Mouse (Mus musculus) hindbrain, embryonic 12.5 days (tissue): ENCODE measurements around the gene Npcd. TPM values are rescaled to one million over a fixed set of nuclear protein-coding genes. Genes with fewer than 3 reads are reported as not detected.

ENCODE experiments used
- ATAC-seq: fragments of 200-750 bp; cut with Nextera tagmentation; 2 replicates; pipeline ENCODE4 v1.8.0; 2017; ENCODE audit warnings: moderate TSS enrichment; ENCODE audit not compliant: low FRiP score
- H3K27ac ChIP-seq: fragments of 300-500 bp; sonication (generic); 2 replicates; pipeline ENCODE4 v1.5.1; 2016; ENCODE audit warnings: mild to moderate bottlenecking
- H3K27me3 ChIP-seq: fragments of 300-500 bp; sonication (generic); 2 replicates; pipeline ENCODE4 v1.6.1; 2016; ENCODE audit warnings: mild to moderate bottlenecking
- H3K36me3 ChIP-seq: fragments of 300-500 bp; sonication (generic); 2 replicates; pipeline ENCODE4 v1.6.1; 2016; ENCODE audit warnings: mild to moderate bottlenecking
- H3K4me1 ChIP-seq: fragments of 300-500 bp; sonication (generic); 2 replicates; pipeline ENCODE4 v1.6.1; 2016
- H3K4me2 ChIP-seq: fragments of 300-500 bp; sonication (generic); replicated peaks from 2 replicates; pipeline ENCODE4 v1.6.1; 2016; ENCODE audit warnings: mild to moderate bottlenecking
- H3K4me3 ChIP-seq: fragments of 300-500 bp; sonication (generic); 2 replicates; pipeline ENCODE4 v1.5.1; 2016; ENCODE audit warnings: mild to moderate bottlenecking
- H3K9ac ChIP-seq: fragments of 300-500 bp; sonication (generic); 2 replicates; pipeline ENCODE4 v1.6.1; 2016; ENCODE audit warnings: mild to moderate bottlenecking, moderate library complexity
- H3K9me3 ChIP-seq: fragments of 300-500 bp; sonication (generic); replicated peaks from 2 replicates; pipeline ENCODE4 v1.6.1; 2016; ENCODE audit warnings: mild to moderate bottlenecking
- WGBS: fragments of 180-500 bp; shearing (Covaris S2); methylation state at CpG from one replicate; pipeline ENCODE4 v1.1.7; 2016; 5-methylcytosine and 5-hydroxymethylcytosine counted together
- polyA plus RNA-seq: library from polyadenylated mRNA; unstranded; fragments of >200 nt; fragmentation: Nextera tagmentation; extraction: Ambion mirVana; gene quantifications from 2 replicates; pipeline ENCODE4 v1.2.1, GENCODE M21; 2016

Gene Npcd
- polyA plus RNA-seq, 1 experiment from 2014 or later: 0.61 TPM

GRCm38 (mm10) chr15:79808658-79809057 is 25.4 kb downstream of the Npcd start:
- WGBS: 62% methylated on average over 5 of the region's 5 CpGs
- peaks cover 48% of the 10 kb centered on the region for H3K27me3 ChIP-seq
- H3K4me3 ChIP-seq: no peak overlapping the region
- H3K27ac ChIP-seq: no peak overlapping the region
- no peak overlapping the region for H3K9ac ChIP-seq
- no peak overlapping the region for H3K4me2 ChIP-seq
- H3K4me1 ChIP-seq: peaks cover 13% of the 10 kb centered on the region
- no peaks in the 10 kb centered on the region for H3K36me3 ChIP-seq
- no peak for ATAC-seq
- H3K9me3 ChIP-seq: no peaks in the 10 kb centered on the region

- H3K4me1 ChIP-seq: peaks cover 18% of the 10 kb centered on the region
- 38% methylated on average over 5 of the region's 5 CpGs for WGBS
- H3K9ac ChIP-seq: no peak overlapping the region
- H3K4me2 ChIP-seq: no peak overlapping the region
- no peak for ATAC-seq
- no peaks in the 10 kb centered on the region for H3K9me3 ChIP-seq
- no peak overlapping the region for H3K4me3 ChIP-seq
- H3K27me3 ChIP-seq: peaks cover 54% of the 10 kb centered on the region
- H3K36me3 ChIP-seq: no peaks in the 10 kb centered on the region
- H3K27ac ChIP-seq: no peak overlapping the region
These were observed 25.9 kb downstream of the Npcd start for GRCm38 (mm10) chr15:79808114-79808513.

- H3K27ac ChIP-seq: no peak overlapping the region
- no peak overlapping the region for H3K4me3 ChIP-seq
- ATAC-seq: no peak
- peaks cover 21% of the 10 kb centered on the region for H3K4me1 ChIP-seq
- H3K9me3 ChIP-seq: no peaks in the 10 kb centered on the region
- no peak overlapping the region for H3K9ac ChIP-seq
- 49% methylated on average over 1 of the region's 1 CpGs for WGBS
- H3K4me2 ChIP-seq: no peak overlapping the region
- H3K36me3 ChIP-seq: no peaks in the 10 kb centered on the region
- H3K27me3 ChIP-seq: peaks cover 64% of the 10 kb centered on the region
These were observed 27.0 kb downstream of the Npcd start for GRCm38 (mm10) chr15:79807050-79807449.

- ATAC-seq: no peak
- 22% methylated on average over 8 of the region's 8 CpGs for WGBS
- H3K4me2 ChIP-seq: peak overlapping the region; percentile 82
- H3K4me1 ChIP-seq: peaks cover 24% of the 10 kb centered on the region
- H3K4me3 ChIP-seq: 0 out of 2 replicates have a peak overlapping the region, but pooled peaks have one; percentile 60
- no peaks in the 10 kb centered on the region for H3K36me3 ChIP-seq
- peaks cover 73% of the 10 kb centered on the region for H3K27me3 ChIP-seq
- peak overlapping the region; percentile 77; the same call in 1 of the 2 replicates for H3K9ac ChIP-seq
- no peaks in the 10 kb centered on the region for H3K9me3 ChIP-seq
- H3K27ac ChIP-seq: peak overlapping the region; percentile 64; the same call in 1 of the 2 replicates
These were observed 28.8 kb downstream of the Npcd start for GRCm38 (mm10) chr15:79805246-79805645.

- H3K27me3 ChIP-seq: peaks cover 76% of the 10 kb centered on the region
- under 1% methylated on average over 64 of the region's 91 CpGs for WGBS
- peak within 1 kb of the TSS; percentile 82 for H3K4me2 ChIP-seq
- peaks cover 27% of the 10 kb centered on the region for H3K4me1 ChIP-seq
- H3K4me3 ChIP-seq: peak within 1 kb of the TSS; percentile 60
- peak within 1 kb of the TSS; percentile 77 for H3K9ac ChIP-seq
- peak within 1 kb of the TSS; percentile 64 for H3K27ac ChIP-seq
- no peaks in the 10 kb centered on the region for H3K36me3 ChIP-seq
- no peaks in the 10 kb centered on the region for H3K9me3 ChIP-seq
- ATAC-seq: peak; percentile 83
These were observed 29.5 kb downstream of the Npcd start, which contains the start of gene Nptxr for GRCm38 (mm10) chr15:79804352-79805071. TSS of gene Nptxr (minus strand) at chr15:79804766.

DNA sequence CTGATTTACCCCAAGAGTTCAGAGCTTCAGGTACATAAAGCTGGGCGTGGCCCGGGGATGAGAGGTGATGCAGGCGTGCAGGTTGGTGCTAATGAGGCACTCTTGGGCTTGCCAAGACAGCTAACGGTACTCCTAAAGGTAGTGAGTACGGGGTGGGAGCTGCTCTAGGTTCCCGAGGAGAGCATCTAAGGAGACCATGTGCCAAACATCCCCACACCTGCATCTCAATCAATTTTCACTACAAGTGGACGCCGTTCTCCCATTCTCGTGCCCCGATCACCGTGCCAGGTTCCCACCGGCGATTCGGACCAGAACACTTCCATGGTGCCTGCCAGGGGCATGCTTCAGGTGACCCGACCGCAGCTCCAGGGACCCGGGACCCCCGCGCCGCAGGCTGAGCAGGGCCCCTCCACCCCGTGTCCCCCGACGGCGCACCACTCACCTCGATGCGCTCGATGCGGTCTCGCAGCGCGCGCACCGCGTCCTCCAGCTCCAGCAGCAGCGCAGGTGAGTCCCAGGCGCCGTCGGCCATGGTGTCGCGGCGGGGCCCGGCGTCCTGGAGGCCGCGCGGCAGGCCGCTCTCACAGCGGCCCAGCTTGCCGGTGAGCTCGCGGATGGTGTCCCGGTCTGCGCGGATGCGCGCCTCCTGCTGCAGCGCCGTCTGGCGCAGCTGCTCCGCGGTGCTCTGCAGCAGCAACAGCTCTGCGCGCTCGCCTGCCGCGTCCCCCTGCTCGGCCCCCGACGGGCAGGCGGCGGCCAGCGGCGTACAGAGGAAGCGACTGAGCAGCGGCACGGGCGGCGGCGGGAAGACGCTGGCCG is 30.3 kb downstream of the Npcd start:
- H3K36me3 ChIP-seq: no peaks in the 10 kb centered on the region
- peaks cover 72% of the 10 kb centered on the region for H3K27me3 ChIP-seq
- peak; percentile 69 for ATAC-seq
- H3K9ac ChIP-seq: peak overlapping the region; percentile 77
- H3K4me1 ChIP-seq: peaks cover 27% of the 10 kb centered on the region
- peak overlapping the region; percentile 60 for H3K4me3 ChIP-seq
- no peaks in the 10 kb centered on the region for H3K9me3 ChIP-seq
- H3K4me2 ChIP-seq: peak overlapping the region; percentile 82
- 6% methylated on average over 66 of the region's 81 CpGs for WGBS
- peak overlapping the region; percentile 64 for H3K27ac ChIP-seq

DNA sequence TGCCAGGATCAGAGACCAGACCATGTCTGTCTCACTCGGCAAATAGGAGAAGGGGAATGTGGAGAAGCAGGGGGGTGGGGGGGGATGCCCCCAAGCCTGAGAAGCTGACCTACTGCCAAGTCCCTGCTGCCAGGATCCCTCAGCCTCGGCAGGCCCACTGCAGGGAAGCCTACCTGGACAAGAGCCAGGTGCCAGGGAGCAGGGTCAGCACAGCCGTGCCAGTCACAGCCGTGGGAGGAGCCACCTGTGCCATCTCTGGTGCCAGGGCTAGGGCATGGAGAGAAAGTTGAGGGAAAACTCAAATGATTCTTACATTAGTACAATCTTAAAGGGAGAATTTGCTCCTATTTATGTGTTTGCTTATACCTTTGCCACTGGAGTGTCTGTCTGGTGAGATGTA is 31.7 kb downstream of the Npcd start:
- no peak overlapping the region for H3K27ac ChIP-seq
- no peak overlapping the region for H3K9ac ChIP-seq
- no peaks in the 10 kb centered on the region for H3K9me3 ChIP-seq
- H3K4me1 ChIP-seq: peaks cover 27% of the 10 kb centered on the region
- WGBS: 65% methylated on average over 4 of the region's 4 CpGs
- ATAC-seq: no peak
- no peak overlapping the region for H3K4me3 ChIP-seq
- peaks cover 65% of the 10 kb centered on the region for H3K27me3 ChIP-seq
- no peak overlapping the region for H3K4me2 ChIP-seq
- no peaks in the 10 kb centered on the region for H3K36me3 ChIP-seq

DNA sequence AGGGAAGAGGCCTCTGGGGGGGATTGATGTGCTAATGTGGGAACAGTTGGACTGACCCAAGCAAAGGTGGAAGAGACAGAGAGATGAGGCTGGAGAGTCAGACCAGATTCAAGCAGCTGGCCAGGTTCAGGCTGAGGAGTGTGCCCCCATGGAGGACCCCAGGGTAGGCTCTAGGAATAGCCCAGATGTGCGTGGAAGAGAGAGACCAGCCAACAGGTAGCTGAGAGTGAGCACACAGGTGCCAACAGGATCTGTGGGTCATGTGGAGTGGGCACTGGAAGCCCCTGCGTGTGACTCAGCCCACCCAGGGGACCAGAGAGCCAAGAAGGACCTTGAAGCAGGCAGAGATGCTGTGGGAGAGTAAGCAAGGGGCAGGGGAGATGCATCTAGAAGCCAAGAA is 32.4 kb downstream of the Npcd start:
- Histone ChIP-seq H3K4me1 (peaks cover 27% of the 10 kb centered on the region), H3K27ac (no peak overlapping the region), H3K27me3 (peaks cover 58% of the 10 kb centered on the region), H3K9ac (no peak overlapping the region), H3K9me3 (no peaks in the 10 kb centered on the region), H3K4me3 (no peak overlapping the region), H3K36me3 (no peaks in the 10 kb centered on the region), H3K4me2 (no peak overlapping the region)
- no peak for ATAC-seq
- 57% methylated on average over 2 of the region's 2 CpGs for WGBS

GRCm38 (mm10) chr15:79800701-79801100 is 33.3 kb downstream of the Npcd start:
- Histone ChIP-seq H3K27ac (no peak overlapping the region), H3K9ac (no peak overlapping the region), H3K9me3 (no peaks in the 10 kb centered on the region), H3K4me1 (peaks cover 27% of the 10 kb centered on the region), H3K36me3 (no peaks in the 10 kb centered on the region), H3K27me3 (peaks cover 48% of the 10 kb centered on the region), H3K4me3 (no peak overlapping the region), H3K4me2 (no peak overlapping the region)
- ATAC-seq: no peak
- 50% methylated on average over 11 of the region's 11 CpGs for WGBS

DNA sequence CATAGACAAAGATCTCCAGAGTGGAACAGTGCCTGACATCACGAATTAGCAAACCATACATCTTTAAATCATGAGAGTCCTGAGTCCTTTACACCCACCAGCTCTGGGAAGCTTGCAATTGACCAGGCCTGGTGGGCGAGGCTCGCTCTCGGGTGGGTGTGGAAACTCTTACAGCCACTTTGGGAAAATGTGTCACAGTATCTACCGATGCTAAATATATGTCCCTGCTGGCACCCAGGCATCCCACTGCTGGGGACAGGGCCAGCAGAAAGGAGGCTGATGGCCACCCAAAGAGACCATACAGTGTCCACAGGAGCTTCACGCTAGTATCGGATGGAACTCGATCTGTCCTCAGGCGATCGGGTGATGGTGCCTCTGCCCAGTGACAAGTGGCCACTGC is 35.4 kb downstream of the Npcd start:
- no peak overlapping the region for H3K27ac ChIP-seq
- H3K4me3 ChIP-seq: no peak overlapping the region
- H3K27me3 ChIP-seq: peaks cover 27% of the 10 kb centered on the region
- 85% methylated on average over 10 of the region's 10 CpGs for WGBS
- H3K4me1 ChIP-seq: peaks cover 14% of the 10 kb centered on the region
- ATAC-seq: no peak
- no peaks in the 10 kb centered on the region for H3K9me3 ChIP-seq
- H3K36me3 ChIP-seq: no peaks in the 10 kb centered on the region
- no peak overlapping the region for H3K4me2 ChIP-seq
- H3K9ac ChIP-seq: no peak overlapping the region

DNA sequence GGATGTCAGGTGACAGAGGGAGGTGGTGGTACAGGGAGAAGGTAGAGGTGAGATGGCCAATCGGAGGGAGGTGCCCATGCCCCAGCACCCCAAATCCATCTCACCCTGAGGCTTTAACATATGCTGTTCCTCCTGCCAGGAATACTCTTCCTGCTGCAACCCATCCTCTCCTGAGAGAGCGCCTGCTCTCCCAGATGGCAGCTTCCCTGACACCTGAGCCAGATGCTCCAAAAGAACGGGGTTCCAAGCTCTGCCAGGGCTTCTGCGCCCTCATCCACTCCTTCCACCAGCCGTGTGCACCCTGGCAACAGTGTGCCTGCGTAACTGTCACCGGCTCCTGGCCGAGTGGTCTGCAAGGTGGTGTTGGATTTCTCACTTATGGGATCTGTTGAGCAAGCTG is 36.4 kb downstream of the Npcd start:
- peaks cover 7% of the 10 kb centered on the region for H3K4me1 ChIP-seq
- peaks cover 19% of the 10 kb centered on the region for H3K27me3 ChIP-seq
- no peak for ATAC-seq
- no peaks in the 10 kb centered on the region for H3K9me3 ChIP-seq
- H3K9ac ChIP-seq: no peak overlapping the region
- no peak overlapping the region for H3K27ac ChIP-seq
- no peak overlapping the region for H3K4me3 ChIP-seq
- WGBS: 87% methylated on average over 8 of the region's 8 CpGs
- H3K36me3 ChIP-seq: no peaks in the 10 kb centered on the region
- H3K4me2 ChIP-seq: no peak overlapping the region

DNA sequence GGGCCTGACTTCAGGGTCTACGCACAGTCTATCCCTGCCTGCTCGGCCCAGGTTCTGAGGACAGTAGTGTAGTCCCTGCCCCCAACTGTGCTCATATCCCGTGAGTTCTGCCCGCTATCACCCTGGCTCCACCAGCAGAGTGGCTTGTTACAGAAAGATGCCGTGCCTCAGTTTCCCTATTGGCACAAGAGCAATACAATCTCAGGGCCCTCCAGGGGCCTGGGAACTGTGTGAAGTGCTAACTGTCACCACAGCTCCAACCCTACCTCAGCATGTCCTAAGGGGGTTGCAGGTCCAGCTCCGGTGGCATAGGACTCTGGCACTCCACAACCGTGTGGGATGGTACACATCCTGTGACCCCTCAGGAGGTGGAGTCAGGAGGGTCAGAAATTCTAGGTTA is 36.9 kb downstream of the Npcd start:
- 84% methylated on average over 7 of the region's 7 CpGs for WGBS
- H3K9me3 ChIP-seq: no peaks in the 10 kb centered on the region
- H3K36me3 ChIP-seq: no peaks in the 10 kb centered on the region
- no peak overlapping the region for H3K9ac ChIP-seq
- ATAC-seq: no peak
- peaks cover 10% of the 10 kb centered on the region for H3K4me1 ChIP-seq
- H3K4me3 ChIP-seq: no peak overlapping the region
- peaks cover 19% of the 10 kb centered on the region for H3K27me3 ChIP-seq
- no peak overlapping the region for H3K27ac ChIP-seq
- H3K4me2 ChIP-seq: no peak overlapping the region
